Mouse (Mus musculus) induced T-regulatory cell, adult 2 months (primary cell): ENCODE results near the gene Sval3.

ENCODE experiments used
- DNase-seq: peaks from one replicate; pipeline ENCODE4 v3.0.0-alpha.2; 2012; ENCODE audit warnings: low read depth

Gene Sval3

DNA sequence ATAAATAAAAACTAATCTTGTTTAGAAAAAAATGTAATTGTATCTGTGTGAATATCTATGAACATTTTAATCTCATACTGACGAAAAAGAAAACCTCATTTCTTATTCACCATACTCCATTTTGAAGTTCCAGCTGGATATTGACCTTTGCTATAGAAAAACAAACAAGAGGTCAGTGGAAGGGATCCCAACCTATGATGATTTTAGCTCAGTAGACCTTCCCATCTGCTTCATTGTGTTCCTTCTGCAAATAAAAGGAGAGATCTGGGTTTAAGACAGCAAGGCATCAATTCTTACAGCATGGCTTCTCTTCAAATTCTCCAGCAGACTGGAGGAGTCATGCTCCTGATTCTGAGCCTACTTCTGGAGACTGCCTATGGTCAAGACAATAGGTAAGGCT, at the start of gene Sval3:
TSS of gene Sval3 (plus strand) at position 301 of the 400 bp plus-strand sequence.
- DNase-seq: no peak

DNA sequence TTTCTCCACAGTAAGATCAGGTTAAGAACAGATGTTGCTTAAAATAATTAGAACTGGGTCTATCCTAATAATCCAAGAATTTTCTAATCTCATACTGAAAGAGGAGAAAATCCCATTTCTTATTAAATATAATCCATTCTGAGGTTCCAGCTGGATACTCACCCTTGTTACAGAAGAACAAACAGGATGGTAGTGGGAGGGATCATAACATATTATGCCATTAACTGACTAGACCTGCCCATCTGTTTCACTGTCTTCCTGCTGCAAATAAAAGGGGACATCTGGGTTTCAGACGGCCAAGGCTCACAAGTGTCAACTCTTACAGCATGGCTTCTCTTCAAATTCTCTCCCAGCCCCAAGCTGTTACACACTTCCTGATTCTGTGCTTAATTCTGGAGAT, 16.6 kb upstream of the Sval3 start, which contains the start of gene Sval1:
TSS of gene Sval1 (plus strand) at position 301 of the 400 bp plus-strand sequence.
- no peak for DNase-seq
